Mouse (Mus musculus): ENCODE data around the gene Tmem9b. TPM values are rescaled to one million over a fixed set of nuclear protein-coding genes. Genes with fewer than 3 reads are reported as not detected.
A peak's percentile ranks its signal among the peaks of the same experiment; 100 is the strongest.

The Tmem9b gene
- polyA plus RNA-seq, 1 experiment, result 57.1 TPM

GRCm38 (mm10) chr7:109731626-109732025, 21.0 kb downstream of the Tmem9b start, which contains the start of gene Ascl3:
Gene Ascl3, minus strand, starts transcription at chr7:109731726.
- TF ChIP-seq USF1 (IDR thresholded peaks at IDR 0.05; ENCODE audit: low read depth), result no peak
- TF ChIP-seq MYOG (IDR thresholded peaks at IDR 0.05; ENCODE audit: control insufficient read depth in 1 of 3, insufficient read depth in 1 of 3, insufficient read length in 2 of 3, low read depth in 2 of 3), result no peak
- TF ChIP-seq E2F4 (IDR thresholded peaks at IDR 0.05; ENCODE audit: insufficient read depth), result no peak
- peak within 1 kb of the TSS; percentile 42 for H3K4me2 ChIP-seq (ENCODE audit: low read depth)

DNA sequence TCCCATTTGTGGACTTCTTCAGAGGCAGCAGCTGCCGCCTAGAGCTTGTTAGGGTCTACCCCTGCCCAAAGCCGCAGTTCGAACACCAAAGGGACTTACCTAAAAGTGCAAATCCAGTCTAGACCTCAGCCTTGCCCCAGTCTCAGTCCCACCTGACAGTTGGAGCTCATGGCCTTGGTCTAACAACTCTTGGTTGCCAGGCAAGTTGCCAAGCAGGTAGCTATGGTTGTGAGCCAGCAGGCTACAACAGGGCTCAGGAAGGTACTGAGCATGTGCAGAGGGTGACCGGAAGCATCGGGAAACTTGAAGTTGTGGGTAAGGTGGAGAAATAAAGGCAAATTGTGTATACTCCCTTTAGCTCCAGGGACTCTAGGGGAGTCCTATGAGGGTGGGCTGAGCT, 29.0 kb downstream of the Tmem9b start, which contains the start of gene BC051019:
Gene BC051019 (minus strand): TSS at position 154 of the 400 bp plus-strand sequence.
- Histone ChIP-seq H3K36me3 (ENCODE audit: control insufficient read depth, insufficient read depth) (no peaks in the 10 kb centered on the region), H3K4me2 (ENCODE audit: low read depth) (no peak within 1 kb of the TSS), H3K4me3 (no peak within 1 kb of the TSS), H3K27me3 (ENCODE audit: control insufficient read depth, insufficient read depth, insufficient read length) (no peaks in the 10 kb centered on the region), H3ac (ENCODE audit: control insufficient read depth, insufficient read length) (no peak within 1 kb of the TSS), H3K79me2 (ENCODE audit: control insufficient read depth, insufficient read depth) (no peaks in the 10 kb centered on the region)
- no peak for TF ChIP-seq E2F4 (IDR thresholded peaks at IDR 0.05; ENCODE audit: insufficient read depth)
- no peak for TF ChIP-seq CEBPB (IDR thresholded peaks at IDR 0.05; ENCODE audit: insufficient read depth, poor library complexity, severe bottlenecking)
- no peak for TF ChIP-seq TCF12 (IDR thresholded peaks at IDR 0.05; ENCODE audit: insufficient read depth, poor library complexity, severe bottlenecking)
- TF ChIP-seq REST (IDR thresholded peaks at IDR 0.05; ENCODE audit: insufficient read depth, insufficient read length), result no peak
- TF ChIP-seq MYOG (IDR thresholded peaks at IDR 0.05; ENCODE audit: control insufficient read depth in 1 of 3, insufficient read depth in 1 of 3, insufficient read length in 2 of 3, low read depth in 2 of 3), result no peak
- TF ChIP-seq SRF (IDR thresholded peaks at IDR 0.05; ENCODE audit: control insufficient read depth, insufficient read length, low read depth), result no peak
- no peak for TF ChIP-seq MAX (IDR thresholded peaks at IDR 0.05; ENCODE audit: low read depth)
- no peak for TF ChIP-seq POLR2AphosphoS2 (IDR thresholded peaks at IDR 0.05; ENCODE audit: insufficient read length, low read depth)
- TF ChIP-seq POLR2A (IDR thresholded peaks at IDR 0.05; ENCODE audit: insufficient read length, low read depth), result no peak
- TF ChIP-seq TCF3 (IDR thresholded peaks at IDR 0.05; ENCODE audit: insufficient read length, low read depth), result no peak
- TF ChIP-seq USF1 (IDR thresholded peaks at IDR 0.05; ENCODE audit: low read depth), result no peak
- TF ChIP-seq MYOD1 (IDR thresholded peaks at IDR 0.05; ENCODE audit: control insufficient read depth in 1 of 3, insufficient read length in 2 of 3, low read depth in 2 of 3), result no peak

More at GRCm38 (mm10) chr7:109731626-109732025, 21.0 kb downstream of the Tmem9b start, which contains the start of gene Ascl3:
- H3ac ChIP-seq (ENCODE audit: control insufficient read depth, insufficient read length), result no peak within 1 kb of the TSS
- H3K27me3 ChIP-seq (ENCODE audit: control insufficient read depth, insufficient read depth, insufficient read length), result no peaks in the 10 kb centered on the region
- H3K4me3 ChIP-seq, result no peak within 1 kb of the TSS
- peaks cover 17% of the 10 kb centered on the region for H3K36me3 ChIP-seq (ENCODE audit: control insufficient read depth, insufficient read depth)
- no peaks in the 10 kb centered on the region for H3K79me2 ChIP-seq (ENCODE audit: control insufficient read depth, insufficient read depth)

- no peak overlapping the region for H3ac ChIP-seq (ENCODE audit: control insufficient read depth, insufficient read length)
- no peak overlapping the region for H3K4me3 ChIP-seq
- no peaks in the 10 kb centered on the region for H3K79me2 ChIP-seq (ENCODE audit: control insufficient read depth, insufficient read depth)
- H3K36me3 ChIP-seq (ENCODE audit: control insufficient read depth, insufficient read depth), result no peaks in the 10 kb centered on the region
- TF ChIP-seq E2F4 (IDR thresholded peaks at IDR 0.05; ENCODE audit: insufficient read depth), result no peak
- TF ChIP-seq MYOG (IDR thresholded peaks at IDR 0.05; ENCODE audit: control insufficient read depth in 1 of 3, insufficient read depth in 1 of 3, insufficient read length in 2 of 3, low read depth in 2 of 3), result no peak
- no peak for TF ChIP-seq CEBPB (IDR thresholded peaks at IDR 0.05; ENCODE audit: insufficient read depth, poor library complexity, severe bottlenecking)
- TF ChIP-seq TCF12 (IDR thresholded peaks at IDR 0.05; ENCODE audit: insufficient read depth, poor library complexity, severe bottlenecking), result no peak
- no peak for TF ChIP-seq POLR2AphosphoS2 (IDR thresholded peaks at IDR 0.05; ENCODE audit: insufficient read length, low read depth)
- TF ChIP-seq SRF (IDR thresholded peaks at IDR 0.05; ENCODE audit: control insufficient read depth, insufficient read length, low read depth), result no peak
- TF ChIP-seq USF1 (IDR thresholded peaks at IDR 0.05; ENCODE audit: low read depth), result no peak
- TF ChIP-seq POLR2A (IDR thresholded peaks at IDR 0.05; ENCODE audit: insufficient read length, low read depth), result no peak
- TF ChIP-seq MAX (IDR thresholded peaks at IDR 0.05; ENCODE audit: low read depth), result no peak
- TF ChIP-seq TCF3 (IDR thresholded peaks at IDR 0.05; ENCODE audit: insufficient read length, low read depth), result no peak
- TF ChIP-seq REST (IDR thresholded peaks at IDR 0.05; ENCODE audit: insufficient read depth, insufficient read length), result no peak
- TF ChIP-seq MYOD1 (IDR thresholded peaks at IDR 0.05; ENCODE audit: control insufficient read depth in 1 of 3, insufficient read length in 2 of 3, low read depth in 2 of 3), result no peak
- H3K27me3 ChIP-seq (ENCODE audit: control insufficient read depth, insufficient read depth, insufficient read length), result no peaks in the 10 kb centered on the region
- no peak overlapping the region for H3K4me2 ChIP-seq (ENCODE audit: low read depth)
Measured at GRCm38 (mm10) chr7:109723114-109723513, 29.6 kb downstream of the Tmem9b start.

GRCm38 (mm10) chr7:109722618-109723017, 30.1 kb downstream of the Tmem9b start:
- Histone ChIP-seq H3K79me2 (ENCODE audit: control insufficient read depth, insufficient read depth) (no peaks in the 10 kb centered on the region), H3ac (ENCODE audit: control insufficient read depth, insufficient read length) (no peak overlapping the region), H3K4me2 (ENCODE audit: low read depth) (no peak overlapping the region)

DNA sequence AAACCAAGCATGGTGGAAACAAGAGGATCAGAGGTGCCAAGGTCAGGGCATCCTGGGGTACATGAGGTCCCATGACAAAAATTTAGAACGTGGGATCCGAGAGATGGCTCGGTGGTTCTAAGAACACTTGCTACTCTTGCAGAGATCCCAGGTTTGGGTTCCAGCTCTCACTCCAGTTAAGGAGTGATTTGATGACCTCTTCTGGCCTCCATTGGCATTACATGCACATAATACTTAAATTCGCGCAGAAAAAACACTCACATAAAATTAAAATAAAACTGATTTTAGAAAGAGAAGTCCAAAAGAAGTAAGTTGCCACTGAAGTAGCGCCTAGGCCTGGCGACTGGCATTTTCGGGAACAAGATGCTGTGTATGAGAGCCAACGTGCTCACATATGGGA, 33.4 kb downstream of the Tmem9b start:
- TF ChIP-seq USF1 (IDR thresholded peaks at IDR 0.05; ENCODE audit: low read depth), result no peak
- TF ChIP-seq POLR2A (IDR thresholded peaks at IDR 0.05; ENCODE audit: insufficient read length, low read depth), result no peak
- TF ChIP-seq SRF (IDR thresholded peaks at IDR 0.05; ENCODE audit: control insufficient read depth, insufficient read length, low read depth), result no peak
- TF ChIP-seq E2F4 (IDR thresholded peaks at IDR 0.05; ENCODE audit: insufficient read depth), result no peak

More at GRCm38 (mm10) chr7:109722618-109723017, 30.1 kb downstream of the Tmem9b start:
- H3K4me3 ChIP-seq, result no peak overlapping the region
- TF ChIP-seq CEBPB (IDR thresholded peaks at IDR 0.05; ENCODE audit: insufficient read depth, poor library complexity, severe bottlenecking) (no peak), REST (IDR thresholded peaks at IDR 0.05; ENCODE audit: insufficient read depth, insufficient read length) (no peak), TCF12 (IDR thresholded peaks at IDR 0.05; ENCODE audit: insufficient read depth, poor library complexity, severe bottlenecking) (no peak), USF1 (IDR thresholded peaks at IDR 0.05; ENCODE audit: low read depth) (no peak), MYOG (IDR thresholded peaks at IDR 0.05; ENCODE audit: control insufficient read depth in 1 of 3, insufficient read depth in 1 of 3, insufficient read length in 2 of 3, low read depth in 2 of 3) (no peak), E2F4 (IDR thresholded peaks at IDR 0.05; ENCODE audit: insufficient read depth) (no peak), TCF3 (IDR thresholded peaks at IDR 0.05; ENCODE audit: insufficient read length, low read depth) (no peak), MAX (IDR thresholded peaks at IDR 0.05; ENCODE audit: low read depth) (no peak), MYOD1 (IDR thresholded peaks at IDR 0.05; ENCODE audit: control insufficient read depth in 1 of 3, insufficient read length in 2 of 3, low read depth in 2 of 3) (no peak)
- no peaks in the 10 kb centered on the region for H3K36me3 ChIP-seq (ENCODE audit: control insufficient read depth, insufficient read depth)
- no peaks in the 10 kb centered on the region for H3K27me3 ChIP-seq (ENCODE audit: control insufficient read depth, insufficient read depth, insufficient read length)

More for the DNA sequence above, 33.4 kb downstream of the Tmem9b start:
- Histone ChIP-seq H3K4me2 (ENCODE audit: low read depth) (peak overlapping the region; percentile 26), H3K79me2 (ENCODE audit: control insufficient read depth, insufficient read depth) (peaks cover 5% of the 10 kb centered on the region), H3K36me3 (ENCODE audit: control insufficient read depth, insufficient read depth) (no peaks in the 10 kb centered on the region), H3K27me3 (ENCODE audit: control insufficient read depth, insufficient read depth, insufficient read length) (no peaks in the 10 kb centered on the region), H3ac (ENCODE audit: control insufficient read depth, insufficient read length) (no peak overlapping the region), H3K4me3 (no peak overlapping the region)

Measured in myocyte (in vitro differentiated cells).